Mouse (Mus musculus) CD8-positive naive resting alpha-beta T cell, adult 2 months (primary cell): ENCODE results near the gene Orc1.
A peak's percentile ranks its signal among the peaks of the same experiment; 100 is the strongest.

Source experiments
- DNase-seq, 2 experiments: peaks; one replicate each; pipeline ENCODE4 v3.0.0; 2022; ENCODE audit warnings: low read depth in 2 of 2, low spot score in 2 of 2

Orc1 gene

DNA sequence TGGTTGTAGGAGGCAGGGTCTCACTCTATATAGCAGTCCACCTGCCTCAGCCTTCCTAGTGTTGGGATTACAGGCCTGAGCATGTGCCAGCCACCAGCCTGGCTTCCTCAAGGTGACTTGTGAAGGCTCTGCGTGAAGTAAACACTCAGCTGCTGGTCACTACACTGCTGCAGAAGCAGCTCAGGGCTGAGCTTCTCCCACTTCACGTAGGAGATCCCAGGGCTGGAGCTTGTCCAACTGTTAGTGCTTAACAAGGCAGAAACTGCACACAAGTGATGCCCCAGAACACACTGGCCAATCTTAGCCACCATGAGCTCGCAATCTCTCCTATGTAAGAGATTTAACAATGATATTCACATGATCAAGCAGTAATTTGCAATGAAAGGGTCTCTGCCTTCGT, 55.5 kb downstream of the Orc1 start:
- DNase-seq: no peak

DNA sequence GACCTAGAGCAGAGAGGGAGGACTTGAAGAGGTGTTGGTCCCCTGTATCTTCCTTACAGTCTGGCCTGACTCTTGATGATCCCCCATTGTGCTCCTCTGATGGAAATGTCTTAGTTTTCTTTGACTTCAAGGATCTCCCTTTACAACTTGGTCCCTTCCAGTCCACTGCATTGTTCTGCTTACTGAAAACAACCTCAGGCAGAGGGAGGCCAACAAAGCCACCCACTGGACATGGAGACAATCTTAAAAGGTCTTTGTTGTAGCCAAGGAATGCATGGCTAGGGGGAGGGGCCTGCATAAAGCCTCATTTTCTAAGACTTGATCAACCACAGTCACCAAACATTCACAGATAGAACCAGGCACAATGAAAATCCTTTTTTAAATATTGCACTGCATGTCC, 55.9 kb downstream of the Orc1 start:
- DNase-seq: no peak

DNA sequence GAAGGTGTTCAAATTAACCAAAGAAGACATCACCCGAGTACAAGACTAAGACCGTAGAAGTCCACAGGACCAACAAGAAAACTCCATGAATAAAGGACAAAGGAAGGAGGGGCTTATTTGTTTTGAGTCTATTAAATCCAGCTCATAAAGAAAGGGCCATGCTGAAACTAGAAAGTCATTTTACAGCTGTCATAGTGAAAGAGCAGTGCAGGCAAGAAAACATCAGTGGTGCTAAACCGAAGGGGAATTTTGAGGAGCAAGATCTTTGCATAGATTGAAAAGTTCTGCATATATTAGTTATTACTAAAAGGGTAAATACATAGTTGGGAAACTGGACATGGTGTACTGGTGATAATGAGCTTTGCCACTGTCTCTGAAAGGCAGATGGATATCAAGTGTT, 58.5 kb downstream of the Orc1 start:
- DNase-seq: no peak

DNA sequence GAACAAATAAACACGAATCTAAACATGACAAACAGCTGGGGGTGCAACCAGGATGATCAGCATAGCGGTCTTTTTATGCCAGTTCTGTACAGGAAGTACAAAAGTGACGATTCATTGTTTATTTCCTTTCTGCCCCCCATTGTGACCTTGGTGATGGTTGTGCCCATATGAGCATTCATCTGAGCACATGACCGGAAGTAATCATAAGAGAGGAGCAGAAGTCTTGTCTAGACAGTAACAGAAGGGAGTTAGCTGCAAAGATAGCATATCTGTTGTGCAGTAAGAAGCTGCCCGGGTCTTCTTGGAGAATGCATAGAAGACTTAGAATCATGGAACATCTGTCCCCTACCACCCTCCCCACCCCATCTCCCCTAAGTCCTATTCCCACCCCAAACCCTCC, 59.5 kb downstream of the Orc1 start:
- DNase-seq: peak; percentile 2 to 38

DNA sequence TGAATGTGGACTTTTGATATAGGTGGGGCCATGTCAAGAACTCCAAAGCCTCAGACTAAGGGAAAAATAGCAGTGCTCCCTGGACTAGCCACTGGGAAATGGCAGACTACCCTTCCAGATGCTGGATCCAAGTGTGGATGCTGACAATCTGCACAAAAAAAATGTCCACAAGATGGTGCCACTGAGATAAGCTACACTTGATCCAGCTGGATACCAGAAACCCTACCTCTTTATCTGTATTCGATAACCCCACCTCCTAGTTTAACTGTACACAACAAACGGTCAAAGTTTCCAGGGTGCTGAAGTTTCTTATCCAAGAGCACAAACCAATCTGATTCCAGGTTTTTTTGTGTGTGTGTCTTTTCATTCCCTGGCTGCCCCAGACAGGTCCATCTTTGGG, 85.2 kb downstream of the Orc1 start:
- no peak for DNase-seq
